Mouse (Mus musculus): ENCODE results near the gene Adh5. TPM values are rescaled to one million over a fixed set of nuclear protein-coding genes. Genes with fewer than 3 reads are reported as not detected.

Adh5 gene
- total and polyA plus RNA-seq, 3 experiments = 40.7 to 82.3 (median 74.1) TPM

DNA sequence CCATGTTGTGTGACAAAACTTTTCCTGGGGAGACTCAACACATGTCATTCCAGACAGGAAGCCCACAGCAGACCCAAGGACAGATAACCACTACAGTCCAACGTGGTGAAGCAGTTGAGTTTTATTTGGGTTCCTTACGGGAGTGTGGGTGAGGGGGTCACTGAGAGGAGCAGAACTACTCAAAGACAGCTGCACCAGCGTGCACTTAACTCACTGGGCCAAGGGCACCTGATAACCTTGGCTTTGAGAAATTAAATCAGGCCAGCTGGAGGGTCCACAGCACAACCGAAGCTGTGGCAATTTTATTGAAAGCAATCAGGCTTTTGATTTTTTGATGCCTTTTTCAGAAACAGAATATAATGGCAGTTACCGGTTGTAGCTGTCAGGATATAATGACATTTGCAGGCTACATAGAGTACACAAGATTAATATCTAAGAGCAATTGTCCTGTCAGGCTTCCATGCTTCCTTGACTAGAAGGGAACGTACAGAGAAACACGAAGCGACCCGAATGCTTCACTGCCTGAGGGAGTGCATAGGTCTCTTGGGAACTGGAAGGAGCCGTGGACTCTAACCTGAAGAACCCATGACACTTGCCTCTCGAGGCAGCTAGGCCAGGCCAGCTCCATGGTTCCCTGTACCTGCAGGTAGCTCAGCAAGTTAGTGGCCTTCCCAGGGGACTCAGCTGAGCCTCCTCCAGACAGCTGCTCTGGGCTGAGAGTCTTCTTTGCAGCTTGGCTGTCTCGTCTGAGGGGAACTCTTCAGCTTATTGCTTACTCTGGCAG lies 5.4 kb downstream of the Adh5 start:
- TF ChIP-seq CTCF (IDR thresholded peaks at IDR 0.05) (no peak), EP300 (IDR thresholded peaks at IDR 0.05; ENCODE audit: insufficient read depth, low read depth, low read length) (no peak), POLR2A (IDR thresholded peaks at IDR 0.05; ENCODE audit: insufficient read depth, low read depth, low read length) (no peak)
- no peak for DNase-seq
- Histone ChIP-seq H3K4me3 (no peak overlapping the region), H3K9ac (ENCODE audit: low read depth, low read length) (no peak overlapping the region), H3K4me1 (ENCODE audit: control insufficient read depth, insufficient read depth, low read length) (peaks cover 4% of the 10 kb centered on the region; the same call in 1 of the 2 replicates), H3K27ac (no peak overlapping the region), H3K27me3 (ENCODE audit: control insufficient read depth, insufficient read depth, low read length) (no peaks in the 10 kb centered on the region), H3K36me3 (ENCODE audit: control insufficient read depth, insufficient read depth, low read length) (no peaks in the 10 kb centered on the region; the same call in none of the 2 replicates), H3K79me2 (replicated peaks; ENCODE audit: control insufficient read depth, insufficient read depth, low read length) (no peaks in the 10 kb centered on the region)
- WGBS = 35% methylated on average over 12 of the region's 12 CpGs
- intact Hi-C loops (cut with DNase I) = loop anchor here (10.0 kb wide), 1 partner anchor 583 kb away; the partner anchor contains the start of genes Dnajb14 and H2afz

DNA sequence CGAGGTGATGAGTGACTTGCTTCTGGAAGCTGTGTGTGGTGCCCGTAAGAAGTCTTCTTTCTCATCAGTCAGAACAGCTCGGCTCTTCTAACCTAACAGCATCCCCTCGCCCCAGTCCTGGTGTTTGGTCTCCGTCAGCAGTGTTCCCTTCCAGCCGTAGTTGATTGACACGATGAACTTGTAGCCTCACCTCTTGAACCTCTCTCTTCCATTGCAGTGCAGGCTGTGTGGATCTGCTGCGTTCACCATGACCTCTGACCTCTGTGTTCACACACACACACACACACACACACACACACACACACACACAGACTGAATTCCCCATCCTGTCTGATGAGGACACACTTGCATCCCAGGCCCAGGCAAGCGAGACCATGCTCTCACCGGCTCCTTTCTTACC lies 9.3 kb downstream of the Adh5 start:
- no peak for TF ChIP-seq POLR2A (IDR thresholded peaks at IDR 0.05; ENCODE audit: insufficient read depth, low read depth, low read length)
- no peak for TF ChIP-seq EP300 (IDR thresholded peaks at IDR 0.05; ENCODE audit: insufficient read depth, low read depth, low read length)
- TF ChIP-seq CTCF (IDR thresholded peaks at IDR 0.05) = no peak
- Histone ChIP-seq H3K4me3 (no peak overlapping the region), H3K79me2 (replicated peaks; ENCODE audit: control insufficient read depth, insufficient read depth, low read length) (no peaks in the 10 kb centered on the region), H3K27ac (no peak overlapping the region), H3K4me1 (ENCODE audit: control insufficient read depth, insufficient read depth, low read length) (peaks cover 3% of the 10 kb centered on the region; the same call in 1 of the 2 replicates), H3K27me3 (ENCODE audit: control insufficient read depth, insufficient read depth, low read length) (no peaks in the 10 kb centered on the region), H3K36me3 (ENCODE audit: control insufficient read depth, insufficient read depth, low read length) (no peaks in the 10 kb centered on the region; the same call in none of the 2 replicates), H3K9ac (ENCODE audit: low read depth, low read length) (no peak overlapping the region)
- intact Hi-C loops (cut with DNase I) = no loop called here
- 90% methylated on average over 10 of the region's 10 CpGs for WGBS
- no peak for DNase-seq

DNA sequence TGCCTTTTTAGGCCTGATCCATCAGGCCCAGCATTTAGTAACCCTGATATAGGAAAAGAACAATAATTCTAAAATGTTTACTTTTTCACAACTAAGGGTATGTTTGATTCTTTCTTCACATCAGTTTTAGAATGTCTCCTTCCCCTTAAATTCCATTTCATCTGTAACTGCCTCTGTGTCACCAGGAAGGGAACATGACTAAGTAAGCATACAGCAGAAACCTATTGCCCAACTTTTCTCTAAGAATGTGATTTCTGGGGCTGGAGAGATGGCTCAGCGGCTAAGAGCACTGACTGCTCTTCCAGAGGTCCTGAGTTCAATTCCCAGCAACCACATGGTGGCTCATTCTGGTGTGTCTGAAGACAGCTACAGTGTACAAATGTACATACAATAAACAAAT lies 11.3 kb downstream of the Adh5 start:
- TF ChIP-seq POLR2A (IDR thresholded peaks at IDR 0.05; ENCODE audit: insufficient read depth, low read depth, low read length) (no peak), EP300 (IDR thresholded peaks at IDR 0.05; ENCODE audit: insufficient read depth, low read depth, low read length) (no peak), CTCF (IDR thresholded peaks at IDR 0.05) (no peak)
- intact Hi-C loops (cut with DNase I) = no loop called here
- no peak overlapping the region for H3K27ac ChIP-seq
- no peak overlapping the region for H3K4me3 ChIP-seq
- no peak overlapping the region for H3K9ac ChIP-seq (ENCODE audit: low read depth, low read length)
- no peaks in the 10 kb centered on the region for H3K36me3 ChIP-seq (ENCODE audit: control insufficient read depth, insufficient read depth, low read length)
- DNase-seq = no peak
- no peaks in the 10 kb centered on the region for H3K27me3 ChIP-seq (ENCODE audit: control insufficient read depth, insufficient read depth, low read length)
- H3K4me1 ChIP-seq (ENCODE audit: control insufficient read depth, insufficient read depth, low read length) = no peaks in the 10 kb centered on the region
- H3K79me2 ChIP-seq (replicated peaks; ENCODE audit: control insufficient read depth, insufficient read depth, low read length) = no peaks in the 10 kb centered on the region
- 93% methylated on average over 1 of the region's 1 CpGs for WGBS

DNA sequence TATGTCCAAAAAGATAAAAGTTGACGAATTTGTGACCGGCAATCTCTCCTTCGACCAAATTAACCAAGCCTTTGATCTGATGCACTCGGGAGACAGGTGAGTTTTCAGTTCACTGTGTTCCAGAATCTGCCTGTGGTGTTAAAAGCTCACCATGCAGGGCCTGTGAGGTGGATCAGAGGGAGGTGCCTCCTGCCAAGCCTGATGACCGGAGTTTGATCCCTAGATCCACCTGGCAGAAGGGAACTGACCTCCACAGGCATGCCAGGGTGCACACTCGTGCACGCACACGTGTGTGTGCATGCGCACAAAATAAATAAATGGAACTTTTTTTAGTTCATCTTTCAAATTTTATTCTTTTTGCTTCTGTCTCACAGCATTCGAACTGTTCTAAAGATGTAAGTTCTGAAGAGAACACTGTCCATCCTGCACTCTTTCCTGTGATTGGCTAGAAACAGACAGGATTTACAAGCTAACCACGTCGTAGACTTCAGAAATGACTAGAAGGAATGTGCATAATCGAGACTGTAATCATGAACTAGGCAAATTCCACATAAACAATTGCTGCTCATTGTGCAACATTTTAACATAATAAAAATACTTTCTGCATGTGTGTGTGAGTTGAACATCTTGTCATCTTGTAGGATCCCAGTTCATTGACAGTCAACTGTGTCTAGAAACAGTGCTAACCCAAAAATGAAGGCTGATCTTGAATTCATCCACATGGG lies 12.0 kb downstream of the Adh5 start:
- Histone ChIP-seq H3K4me3 (no peak overlapping the region), H3K27ac (no peak overlapping the region), H3K27me3 (ENCODE audit: control insufficient read depth, insufficient read depth, low read length) (no peaks in the 10 kb centered on the region), H3K36me3 (ENCODE audit: control insufficient read depth, insufficient read depth, low read length) (no peaks in the 10 kb centered on the region), H3K9ac (ENCODE audit: low read depth, low read length) (no peak overlapping the region), H3K79me2 (replicated peaks; ENCODE audit: control insufficient read depth, insufficient read depth, low read length) (no peaks in the 10 kb centered on the region), H3K4me1 (ENCODE audit: control insufficient read depth, insufficient read depth, low read length) (no peaks in the 10 kb centered on the region)
- WGBS = 90% methylated on average over 13 of the region's 13 CpGs
- intact Hi-C loops (cut with DNase I) = no loop called here
- no peak for DNase-seq
- no peak for TF ChIP-seq EP300 (IDR thresholded peaks at IDR 0.05; ENCODE audit: insufficient read depth, low read depth, low read length)
- no peak for TF ChIP-seq CTCF (IDR thresholded peaks at IDR 0.05)
- no peak for TF ChIP-seq POLR2A (IDR thresholded peaks at IDR 0.05; ENCODE audit: insufficient read depth, low read depth, low read length)

DNA sequence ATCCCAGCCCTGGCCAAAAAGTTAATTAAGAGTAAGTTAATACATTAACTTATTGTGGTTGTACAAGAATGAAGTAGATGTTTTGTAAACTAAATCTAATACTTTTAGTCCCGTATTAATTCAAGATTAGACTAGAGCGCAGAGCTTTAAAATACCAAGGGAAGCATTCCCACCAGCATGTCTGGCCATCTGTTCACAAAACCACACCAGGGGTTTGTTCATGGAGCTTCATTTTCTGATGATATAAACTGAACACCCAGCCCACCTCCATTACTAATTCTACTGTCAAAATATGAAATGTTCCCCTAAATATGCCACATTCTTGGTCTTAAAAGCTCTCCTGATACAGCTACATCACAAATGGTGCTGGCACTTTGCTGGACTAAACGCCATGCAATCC lies 15.5 kb downstream of the Adh5 start:
- H3K36me3 ChIP-seq (ENCODE audit: control insufficient read depth, insufficient read depth, low read length) = no peaks in the 10 kb centered on the region
- H3K27me3 ChIP-seq (ENCODE audit: control insufficient read depth, insufficient read depth, low read length) = no peaks in the 10 kb centered on the region
- H3K27ac ChIP-seq = no peak overlapping the region
- no peak for DNase-seq
- H3K4me1 ChIP-seq (ENCODE audit: control insufficient read depth, insufficient read depth, low read length) = no peaks in the 10 kb centered on the region
- no peaks in the 10 kb centered on the region for H3K79me2 ChIP-seq (replicated peaks; ENCODE audit: control insufficient read depth, insufficient read depth, low read length)
- H3K9ac ChIP-seq (ENCODE audit: low read depth, low read length) = no peak overlapping the region
- no peak overlapping the region for H3K4me3 ChIP-seq
- intact Hi-C loops (cut with DNase I) = no loop called here
- no peak for TF ChIP-seq POLR2A (IDR thresholded peaks at IDR 0.05; ENCODE audit: insufficient read depth, low read depth, low read length)
- 98% methylated on average over 3 of the region's 3 CpGs for WGBS

DNA sequence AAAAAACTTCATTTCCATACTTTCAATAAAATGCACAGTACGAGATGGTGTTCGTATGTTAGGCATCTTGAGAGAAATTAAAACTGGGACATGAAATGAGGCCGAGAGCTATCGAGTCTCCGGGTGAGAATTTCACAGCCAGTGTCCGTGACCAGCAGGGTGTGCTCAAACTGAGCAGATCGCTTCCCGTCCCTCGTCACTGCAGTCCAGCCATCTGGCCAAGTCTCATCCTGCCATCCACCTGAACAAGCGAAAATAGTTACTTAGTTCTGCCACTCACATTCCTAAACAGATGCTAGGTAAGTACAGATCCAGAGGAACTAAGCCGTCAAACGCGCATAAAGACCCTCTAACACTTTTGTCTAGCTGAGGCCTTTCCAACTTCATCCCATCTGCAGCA lies 17.4 kb downstream of the Adh5 start:
- H3K9ac ChIP-seq (ENCODE audit: low read depth, low read length) = no peak overlapping the region
- H3K27me3 ChIP-seq (ENCODE audit: control insufficient read depth, insufficient read depth, low read length) = no peaks in the 10 kb centered on the region
- 84% methylated on average over 13 of the region's 13 CpGs for WGBS
- H3K4me3 ChIP-seq = no peak overlapping the region
- no peaks in the 10 kb centered on the region for H3K36me3 ChIP-seq (ENCODE audit: control insufficient read depth, insufficient read depth, low read length)
- H3K4me1 ChIP-seq (ENCODE audit: control insufficient read depth, insufficient read depth, low read length) = no peaks in the 10 kb centered on the region
- intact Hi-C loops (cut with DNase I) = loop anchor here (10.0 kb wide), 1 partner anchor 155 kb away; no protein-coding TSS in a partner anchor
- no peak for TF ChIP-seq EP300 (IDR thresholded peaks at IDR 0.05; ENCODE audit: insufficient read depth, low read depth, low read length)
- peak; percentile 46 for TF ChIP-seq CTCF (IDR thresholded peaks at IDR 0.05)
- no peaks in the 10 kb centered on the region for H3K79me2 ChIP-seq (replicated peaks; ENCODE audit: control insufficient read depth, insufficient read depth, low read length)
- no peak for DNase-seq
- no peak overlapping the region for H3K27ac ChIP-seq

Measured in heart, adult 2 months (tissue).